Mouse (Mus musculus) splenic B cell, adult 2 months (primary cell): ENCODE measurements around the gene Slc5a10.

Source experiments
- DNase-seq: peaks from one replicate; pipeline ENCODE4 v3.0.0-alpha.2; 2011; ENCODE audit warnings: low read depth, low spot score
- H3K27me3 ChIP-seq: 2 replicates; pipeline ENCODE4 v1.6.1; 2012; ENCODE audit warnings: mild to moderate bottlenecking, low read length, moderate library complexity, mixed read lengths; ENCODE audit not compliant: control insufficient read depth, poor library complexity, insufficient read depth, severe bottlenecking
- H3K36me3 ChIP-seq: 2 replicates; pipeline ENCODE4 v1.6.1; 2012; ENCODE audit warnings: mild to moderate bottlenecking, low read length, moderate library complexity, mixed read lengths; ENCODE audit not compliant: control insufficient read depth, poor library complexity, insufficient read depth, severe bottlenecking

Slc5a10 gene

GRCm38 (mm10) chr11:61686141-61686540 is 34.5 kb downstream of the Slc5a10 start:
- no peak for DNase-seq

GRCm38 (mm10) chr11:61685119-61685725 is 35.4 kb downstream of the Slc5a10 start:
- no peaks in the 10 kb centered on the region for H3K27me3 ChIP-seq
- DNase-seq = no peak
- H3K36me3 ChIP-seq = no peaks in the 10 kb centered on the region

More at GRCm38 (mm10) chr11:61686141-61686540, 34.5 kb downstream of the Slc5a10 start:
- no peaks in the 10 kb centered on the region for H3K36me3 ChIP-seq
- no peaks in the 10 kb centered on the region for H3K27me3 ChIP-seq

- peak; percentile 85 for DNase-seq
- no peaks in the 10 kb centered on the region for H3K36me3 ChIP-seq
- H3K27me3 ChIP-seq = no peaks in the 10 kb centered on the region
Measured at GRCm38 (mm10) chr11:61683907-61684731, 36.5 kb downstream of the Slc5a10 start, which contains the start of gene Fam83g. Gene Fam83g, plus strand, starts transcription at chr11:61684091.

GRCm38 (mm10) chr11:61679091-61679866 is 41.3 kb downstream of the Slc5a10 start:
- no peak for DNase-seq
- no peaks in the 10 kb centered on the region for H3K36me3 ChIP-seq

GRCm38 (mm10) chr11:61677709-61678108 is 42.9 kb downstream of the Slc5a10 start:
- Histone ChIP-seq H3K27me3 (no peaks in the 10 kb centered on the region), H3K36me3 (peaks cover 6% of the 10 kb centered on the region)
- no peak for DNase-seq

More at GRCm38 (mm10) chr11:61679091-61679866, 41.3 kb downstream of the Slc5a10 start:
- H3K27me3 ChIP-seq = no peaks in the 10 kb centered on the region

- DNase-seq = no peak
- H3K36me3 ChIP-seq = peaks cover 14% of the 10 kb centered on the region
- H3K27me3 ChIP-seq = no peaks in the 10 kb centered on the region
Measured at GRCm38 (mm10) chr11:61676216-61676854, 44.3 kb downstream of the Slc5a10 start.

- DNase-seq = no peak
- Histone ChIP-seq H3K36me3 (peaks cover 23% of the 10 kb centered on the region), H3K27me3 (no peaks in the 10 kb centered on the region)
Measured at GRCm38 (mm10) chr11:61675332-61675731, 45.3 kb downstream of the Slc5a10 start.

GRCm38 (mm10) chr11:61674839-61675159 is 45.8 kb downstream of the Slc5a10 start:
- H3K27me3 ChIP-seq = no peaks in the 10 kb centered on the region
- DNase-seq = no peak
- H3K36me3 ChIP-seq = peaks cover 28% of the 10 kb centered on the region

- H3K36me3 ChIP-seq = peaks cover 29% of the 10 kb centered on the region
- H3K27me3 ChIP-seq = no peaks in the 10 kb centered on the region
- DNase-seq = no peak
Measured at GRCm38 (mm10) chr11:61674151-61674838, 46.3 kb downstream of the Slc5a10 start.

- Histone ChIP-seq H3K27me3 (no peaks in the 10 kb centered on the region), H3K36me3 (peaks cover 29% of the 10 kb centered on the region)
- DNase-seq = peak; percentile 48
Measured at GRCm38 (mm10) chr11:61673686-61674085, 46.9 kb downstream of the Slc5a10 start.

- peaks cover 43% of the 10 kb centered on the region for H3K36me3 ChIP-seq
- H3K27me3 ChIP-seq = no peaks in the 10 kb centered on the region
- no peak for DNase-seq
Measured at GRCm38 (mm10) chr11:61671781-61672383, 48.7 kb downstream of the Slc5a10 start.

GRCm38 (mm10) chr11:61669492-61670490 is 50.8 kb downstream of the Slc5a10 start:
- peak; percentile 45 for DNase-seq
- Histone ChIP-seq H3K27me3 (no peaks in the 10 kb centered on the region), H3K36me3 (peaks cover 49% of the 10 kb centered on the region)

- H3K36me3 ChIP-seq = peaks cover 51% of the 10 kb centered on the region
- no peak for DNase-seq
- H3K27me3 ChIP-seq = no peaks in the 10 kb centered on the region
Measured at GRCm38 (mm10) chr11:61667782-61668181, 52.8 kb downstream of the Slc5a10 start.
